Mouse (Mus musculus): ENCODE data around the gene Slc44a2. TPM values are rescaled to one million over a fixed set of nuclear protein-coding genes. Genes with fewer than 3 reads are reported as not detected.

Slc44a2 gene
- polyA plus RNA-seq, 1 experiment: 115 TPM

GRCm38 (mm10) chr9:21346627-21347365 lies 26.3 kb downstream of the Slc44a2 start:
- H3K27ac ChIP-seq (ENCODE audit: insufficient read depth, low read length): no peak overlapping the region
- no peaks in the 10 kb centered on the region for H3K4me1 ChIP-seq (ENCODE audit: control insufficient read depth, insufficient read depth, low read length)
- TF ChIP-seq POLR2A (IDR thresholded peaks at IDR 0.05; ENCODE audit: low read depth, low read length): no peak
- no peak overlapping the region for H3K4me3 ChIP-seq (ENCODE audit: insufficient read depth, low read length)

- TF ChIP-seq POLR2A (IDR thresholded peaks at IDR 0.05; ENCODE audit: low read depth, low read length) (no peak), CTCF (IDR thresholded peaks at IDR 0.05; ENCODE audit: borderline replicate concordance, insufficient read depth, low read length) (no peak)
- H3K4me1 ChIP-seq (ENCODE audit: control insufficient read depth, insufficient read depth, low read length): no peaks in the 10 kb centered on the region
- no peak overlapping the region for H3K4me3 ChIP-seq (ENCODE audit: insufficient read depth, low read length)
- H3K27ac ChIP-seq (ENCODE audit: insufficient read depth, low read length): no peak overlapping the region
Observed at GRCm38 (mm10) chr9:21348152-21348551, 27.7 kb downstream of the Slc44a2 start.

GRCm38 (mm10) chr9:21351178-21351577 lies 30.7 kb downstream of the Slc44a2 start:
- TF ChIP-seq CTCF (IDR thresholded peaks at IDR 0.05; ENCODE audit: borderline replicate concordance, insufficient read depth, low read length) (no peak), POLR2A (IDR thresholded peaks at IDR 0.05; ENCODE audit: low read depth, low read length) (no peak)
- no peak overlapping the region for H3K27ac ChIP-seq (ENCODE audit: insufficient read depth, low read length)
- no peak overlapping the region for H3K4me3 ChIP-seq (ENCODE audit: insufficient read depth, low read length)
- no peaks in the 10 kb centered on the region for H3K4me1 ChIP-seq (ENCODE audit: control insufficient read depth, insufficient read depth, low read length)

GRCm38 (mm10) chr9:21351702-21352377 lies 31.3 kb downstream of the Slc44a2 start:
- H3K4me3 ChIP-seq (ENCODE audit: insufficient read depth, low read length): no peak overlapping the region
- H3K4me1 ChIP-seq (ENCODE audit: control insufficient read depth, insufficient read depth, low read length): no peaks in the 10 kb centered on the region
- TF ChIP-seq POLR2A (IDR thresholded peaks at IDR 0.05; ENCODE audit: low read depth, low read length): no peak
- no peak for TF ChIP-seq CTCF (IDR thresholded peaks at IDR 0.05; ENCODE audit: borderline replicate concordance, insufficient read depth, low read length)
- no peak overlapping the region for H3K27ac ChIP-seq (ENCODE audit: insufficient read depth, low read length)

- Histone ChIP-seq H3K27ac (ENCODE audit: insufficient read depth, low read length) (no peak overlapping the region), H3K4me3 (ENCODE audit: insufficient read depth, low read length) (no peak overlapping the region), H3K4me1 (ENCODE audit: control insufficient read depth, insufficient read depth, low read length) (no peaks in the 10 kb centered on the region)
- TF ChIP-seq CTCF (IDR thresholded peaks at IDR 0.05; ENCODE audit: borderline replicate concordance, insufficient read depth, low read length) (no peak), POLR2A (IDR thresholded peaks at IDR 0.05; ENCODE audit: low read depth, low read length) (no peak)
Observed at GRCm38 (mm10) chr9:21352463-21353372, 32.2 kb downstream of the Slc44a2 start.

- H3K27ac ChIP-seq (ENCODE audit: insufficient read depth, low read length): no peak overlapping the region
- H3K4me1 ChIP-seq (ENCODE audit: control insufficient read depth, insufficient read depth, low read length): no peaks in the 10 kb centered on the region
- H3K4me3 ChIP-seq (ENCODE audit: insufficient read depth, low read length): no peak overlapping the region
- no peak for TF ChIP-seq CTCF (IDR thresholded peaks at IDR 0.05; ENCODE audit: borderline replicate concordance, insufficient read depth, low read length)
Observed at GRCm38 (mm10) chr9:21353373-21353686, 32.8 kb downstream of the Slc44a2 start.

- H3K27ac ChIP-seq (ENCODE audit: insufficient read depth, low read length): no peak overlapping the region
Observed at GRCm38 (mm10) chr9:21354796-21355195, 34.3 kb downstream of the Slc44a2 start.

DNA sequence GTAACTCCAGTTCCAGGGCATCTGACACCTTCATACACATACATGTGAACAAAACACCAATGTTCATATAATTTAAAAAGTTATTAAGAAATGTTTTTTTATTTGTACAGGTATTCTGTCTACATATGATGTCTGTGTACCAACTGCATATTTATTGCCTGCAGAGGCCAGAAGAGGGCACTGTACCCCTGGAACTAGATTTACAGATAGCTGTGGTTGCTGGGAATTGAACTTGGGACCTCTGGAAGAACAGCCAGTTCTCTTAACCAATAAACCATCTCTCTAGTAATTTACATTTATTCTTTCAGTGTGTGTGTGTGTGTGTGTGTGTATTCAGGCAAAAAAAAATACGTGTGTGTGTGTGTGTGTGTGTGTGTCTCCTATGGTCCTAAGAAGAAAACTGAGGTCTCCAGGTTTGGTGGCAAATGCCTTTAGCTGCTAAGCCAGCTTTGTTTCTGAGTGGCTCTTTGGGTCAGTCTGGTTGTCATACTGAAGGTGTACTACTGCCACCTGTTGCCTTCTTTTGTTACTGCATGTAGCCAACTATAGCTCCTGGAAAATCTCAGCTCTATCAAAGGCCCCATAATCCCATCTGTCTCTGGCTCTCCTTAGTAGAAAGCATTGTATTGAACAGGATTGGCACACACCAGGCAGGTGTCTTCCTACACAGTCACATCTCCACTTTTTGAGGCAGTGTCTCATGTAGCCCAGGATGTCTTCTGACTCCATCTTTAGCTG lies 36.7 kb downstream of the Slc44a2 start:
- Histone ChIP-seq H3K27ac (ENCODE audit: insufficient read depth, low read length) (no peak overlapping the region), H3K4me3 (ENCODE audit: insufficient read depth, low read length) (no peak overlapping the region), H3K4me1 (ENCODE audit: control insufficient read depth, insufficient read depth, low read length) (no peaks in the 10 kb centered on the region)
- TF ChIP-seq POLR2A (IDR thresholded peaks at IDR 0.05; ENCODE audit: low read depth, low read length) (no peak), CTCF (IDR thresholded peaks at IDR 0.05; ENCODE audit: borderline replicate concordance, insufficient read depth, low read length) (no peak)

More at GRCm38 (mm10) chr9:21354796-21355195, 34.3 kb downstream of the Slc44a2 start:
- TF ChIP-seq POLR2A (IDR thresholded peaks at IDR 0.05; ENCODE audit: low read depth, low read length) (no peak), CTCF (IDR thresholded peaks at IDR 0.05; ENCODE audit: borderline replicate concordance, insufficient read depth, low read length) (no peak)
- Histone ChIP-seq H3K4me1 (ENCODE audit: control insufficient read depth, insufficient read depth, low read length) (no peaks in the 10 kb centered on the region), H3K4me3 (ENCODE audit: insufficient read depth, low read length) (no peak overlapping the region)

DNA sequence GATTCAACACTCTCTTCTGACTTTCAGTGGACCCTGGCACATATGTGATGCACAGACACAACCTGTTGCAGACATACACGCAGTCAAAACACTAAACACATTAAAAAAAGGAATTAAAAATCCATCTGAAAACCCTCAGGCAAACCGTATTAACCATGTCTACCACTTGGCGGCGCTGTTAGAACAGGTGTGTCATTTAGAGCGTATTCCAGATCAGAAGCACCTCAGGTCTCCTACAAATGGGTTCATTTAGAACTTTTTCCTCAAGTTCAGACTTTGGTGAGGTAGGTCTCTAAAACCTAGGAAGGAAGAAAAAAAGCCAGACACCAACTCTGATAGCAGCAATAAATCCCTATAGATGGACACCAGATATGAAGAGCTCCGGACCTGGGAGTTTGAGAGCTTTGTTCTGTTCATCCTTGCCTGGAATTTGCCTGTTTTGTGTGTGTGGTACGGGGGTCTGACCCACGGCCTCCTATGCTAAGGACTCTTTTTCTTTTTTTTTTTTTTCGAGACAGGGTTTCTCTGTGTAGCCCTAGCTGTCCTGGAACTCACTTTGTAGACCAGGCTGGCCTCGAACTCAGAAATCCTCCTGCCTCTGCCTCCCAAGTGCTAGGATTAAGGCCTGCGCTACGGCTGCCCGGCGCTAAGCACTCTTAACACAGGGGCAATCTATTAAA lies 46.2 kb downstream of the Slc44a2 start:
- peak overlapping the region; percentile 56 for H3K27ac ChIP-seq (ENCODE audit: insufficient read depth, low read length)
- H3K4me1 ChIP-seq (ENCODE audit: control insufficient read depth, insufficient read depth, low read length): no peaks in the 10 kb centered on the region
- TF ChIP-seq POLR2A (IDR thresholded peaks at IDR 0.05; ENCODE audit: low read depth, low read length) (no peak), CTCF (IDR thresholded peaks at IDR 0.05; ENCODE audit: borderline replicate concordance, insufficient read depth, low read length) (no peak)
- H3K4me3 ChIP-seq (ENCODE audit: insufficient read depth, low read length): no peak overlapping the region

Data from embryonic fibroblast, embryonic 13.5 days (primary cell).